Mouse (Mus musculus): ENCODE measurements around the gene Nol8. TPM values are rescaled to one million over a fixed set of nuclear protein-coding genes. Genes with fewer than 3 reads are reported as not detected.

Nol8 gene
- total and polyA plus RNA-seq, 3 experiments: 3.0 to 90.0 (median 59.2) TPM

GRCm38 (mm10) chr13:49643669-49644362 lies 9.1 kb upstream of the Nol8 start:
- DNase-seq (ENCODE audit: low spot score): no peak
- no peaks in the 10 kb centered on the region for H3K27me3 ChIP-seq (ENCODE audit: insufficient read depth, low read length)
- TF ChIP-seq GATA1 (IDR thresholded peaks at IDR 0.05; ENCODE audit: borderline replicate concordance, low read length) (no peak), CTCF (IDR thresholded peaks at IDR 0.05; ENCODE audit: low read depth, low read length) (no peak), POLR2AphosphoS5 (IDR thresholded peaks at IDR 0.05; ENCODE audit: insufficient replicate concordance, low read depth, low read length) (no peak), GATA2 (IDR thresholded peaks at IDR 0.05; ENCODE audit: borderline replicate concordance, low read depth, low read length) (no peak), TAL1 (conservative IDR thresholded peaks at IDR 0.05; ENCODE audit: low read depth, low read length) (no peak)
- H3K9me3 ChIP-seq (replicated peaks): no peaks in the 10 kb centered on the region
- peaks cover 13% of the 10 kb centered on the region for H3K4me1 ChIP-seq (ENCODE audit: insufficient read depth, low read depth, low read length)
- no peak overlapping the region for H3K4me3 ChIP-seq (ENCODE audit: low read depth, low read length)
- peaks cover 57% of the 10 kb centered on the region for H3K36me3 ChIP-seq (replicated peaks)
- no peak for ATAC-seq (ENCODE audit: extremely low read depth, insufficient number of reproducible peaks, low FRiP score, poor library complexity, severe bottlenecking)

GRCm38 (mm10) chr13:49644731-49645529 lies 7.9 kb upstream of the Nol8 start:
- H3K9me3 ChIP-seq (replicated peaks): no peaks in the 10 kb centered on the region
- peaks cover 55% of the 10 kb centered on the region for H3K36me3 ChIP-seq (replicated peaks)
- H3K27me3 ChIP-seq (ENCODE audit: insufficient read depth, low read length): no peaks in the 10 kb centered on the region
- no peak for TF ChIP-seq CTCF (IDR thresholded peaks at IDR 0.05; ENCODE audit: low read depth, low read length)
- ATAC-seq (ENCODE audit: extremely low read depth, insufficient number of reproducible peaks, low FRiP score, poor library complexity, severe bottlenecking) (no peak), DNase-seq (ENCODE audit: low spot score) (no peak)
- no peak overlapping the region for H3K4me3 ChIP-seq (ENCODE audit: low read depth, low read length)
- H3K4me1 ChIP-seq (ENCODE audit: insufficient read depth, low read depth, low read length): peaks cover 6% of the 10 kb centered on the region

GRCm38 (mm10) chr13:49646019-49646418 lies 6.9 kb upstream of the Nol8 start:
- Histone ChIP-seq H3K4me1 (ENCODE audit: insufficient read depth, low read depth, low read length) (peaks cover 8% of the 10 kb centered on the region; the same call in 1 of the 2 replicates), H3K4me3 (ENCODE audit: low read depth, low read length) (no peak overlapping the region), H3K27me3 (ENCODE audit: insufficient read depth, low read length) (no peaks in the 10 kb centered on the region), H3K9me3 (replicated peaks) (no peaks in the 10 kb centered on the region), H3K36me3 (replicated peaks) (peaks cover 54% of the 10 kb centered on the region)
- no peak for TF ChIP-seq GATA2 (IDR thresholded peaks at IDR 0.05; ENCODE audit: borderline replicate concordance, low read depth, low read length)
- no peak for TF ChIP-seq TAL1 (conservative IDR thresholded peaks at IDR 0.05; ENCODE audit: low read depth, low read length)
- TF ChIP-seq GATA1 (IDR thresholded peaks at IDR 0.05; ENCODE audit: borderline replicate concordance, low read length): no peak
- TF ChIP-seq CTCF (IDR thresholded peaks at IDR 0.05; ENCODE audit: low read depth, low read length): no peak
- no peak for TF ChIP-seq POLR2AphosphoS5 (IDR thresholded peaks at IDR 0.05; ENCODE audit: insufficient replicate concordance, low read depth, low read length)
- ATAC-seq (ENCODE audit: extremely low read depth, insufficient number of reproducible peaks, low FRiP score, poor library complexity, severe bottlenecking) (no peak), DNase-seq (ENCODE audit: low spot score) (no peak)

- Histone ChIP-seq H3K4me1 (ENCODE audit: insufficient read depth, low read depth, low read length) (peaks cover 15% of the 10 kb centered on the region), H3K27me3 (ENCODE audit: insufficient read depth, low read length) (no peaks in the 10 kb centered on the region), H3K36me3 (replicated peaks) (peaks cover 31% of the 10 kb centered on the region), H3K4me3 (ENCODE audit: low read depth, low read length) (peak overlapping the region; percentile 16; the same call in 1 of the 2 replicates), H3K9me3 (replicated peaks) (no peaks in the 10 kb centered on the region)
- TF ChIP-seq CTCF (IDR thresholded peaks at IDR 0.05; ENCODE audit: low read depth, low read length) (no peak), TAL1 (conservative IDR thresholded peaks at IDR 0.05; ENCODE audit: low read depth, low read length) (no peak), GATA1 (IDR thresholded peaks at IDR 0.05; ENCODE audit: borderline replicate concordance, low read length) (no peak), POLR2AphosphoS5 (IDR thresholded peaks at IDR 0.05; ENCODE audit: insufficient replicate concordance, low read depth, low read length) (no peak), GATA2 (IDR thresholded peaks at IDR 0.05; ENCODE audit: borderline replicate concordance, low read depth, low read length) (no peak)
- DNase-seq (ENCODE audit: low spot score): no peak
- ATAC-seq (ENCODE audit: extremely low read depth, insufficient number of reproducible peaks, low FRiP score, poor library complexity, severe bottlenecking): no peak
Observed at GRCm38 (mm10) chr13:49651136-49651535, 1.7 kb upstream of the Nol8 start.

GRCm38 (mm10) chr13:49651781-49652351 lies 1.0 kb upstream of the Nol8 start:
- DNase-seq (ENCODE audit: low spot score): no peak
- peaks cover 15% of the 10 kb centered on the region for H3K4me1 ChIP-seq (ENCODE audit: insufficient read depth, low read depth, low read length)
- TF ChIP-seq GATA1 (IDR thresholded peaks at IDR 0.05; ENCODE audit: borderline replicate concordance, low read length) (no peak), POLR2AphosphoS5 (IDR thresholded peaks at IDR 0.05; ENCODE audit: insufficient replicate concordance, low read depth, low read length) (no peak), TAL1 (conservative IDR thresholded peaks at IDR 0.05; ENCODE audit: low read depth, low read length) (no peak), GATA2 (IDR thresholded peaks at IDR 0.05; ENCODE audit: borderline replicate concordance, low read depth, low read length) (no peak), CTCF (IDR thresholded peaks at IDR 0.05; ENCODE audit: low read depth, low read length) (no peak)
- H3K4me3 ChIP-seq (ENCODE audit: low read depth, low read length): peak overlapping the region; percentile 100
- H3K9me3 ChIP-seq (replicated peaks): no peaks in the 10 kb centered on the region
- no peak for ATAC-seq (ENCODE audit: extremely low read depth, insufficient number of reproducible peaks, low FRiP score, poor library complexity, severe bottlenecking)
- peaks cover 31% of the 10 kb centered on the region for H3K36me3 ChIP-seq (replicated peaks)
- H3K27me3 ChIP-seq (ENCODE audit: insufficient read depth, low read length): no peaks in the 10 kb centered on the region

- DNase-seq (ENCODE audit: low spot score) (no peak), ATAC-seq (ENCODE audit: extremely low read depth, insufficient number of reproducible peaks, low FRiP score, poor library complexity, severe bottlenecking) (peak; percentile 46)
- peaks cover 35% of the 10 kb centered on the region for H3K36me3 ChIP-seq (replicated peaks)
- no peaks in the 10 kb centered on the region for H3K27me3 ChIP-seq (ENCODE audit: insufficient read depth, low read length)
- H3K9me3 ChIP-seq (replicated peaks): no peaks in the 10 kb centered on the region
- H3K4me1 ChIP-seq (ENCODE audit: insufficient read depth, low read depth, low read length): peaks cover 15% of the 10 kb centered on the region
- no peak for TF ChIP-seq POLR2AphosphoS5 (IDR thresholded peaks at IDR 0.05; ENCODE audit: insufficient replicate concordance, low read depth, low read length)
- TF ChIP-seq GATA1 (IDR thresholded peaks at IDR 0.05; ENCODE audit: borderline replicate concordance, low read length): no peak
- TF ChIP-seq TAL1 (conservative IDR thresholded peaks at IDR 0.05; ENCODE audit: low read depth, low read length): no peak
- no peak for TF ChIP-seq GATA2 (IDR thresholded peaks at IDR 0.05; ENCODE audit: borderline replicate concordance, low read depth, low read length)
- TF ChIP-seq CTCF (IDR thresholded peaks at IDR 0.05; ENCODE audit: low read depth, low read length): no peak
- peak overlapping the region; percentile 100 for H3K4me3 ChIP-seq (ENCODE audit: low read depth, low read length)
Observed at GRCm38 (mm10) chr13:49653180-49653541, 283 bp downstream of the Nol8 start.

Measured in G1E (cell line).